Mouse (Mus musculus): Measurements from ENCODE around the gene Nfe2l3. TPM values are rescaled to one million over a fixed set of nuclear protein-coding genes. Genes with fewer than 3 reads are reported as not detected.

The Nfe2l3 gene
- polyA plus RNA-seq, 1 experiment, result 10.5 TPM

DNA sequence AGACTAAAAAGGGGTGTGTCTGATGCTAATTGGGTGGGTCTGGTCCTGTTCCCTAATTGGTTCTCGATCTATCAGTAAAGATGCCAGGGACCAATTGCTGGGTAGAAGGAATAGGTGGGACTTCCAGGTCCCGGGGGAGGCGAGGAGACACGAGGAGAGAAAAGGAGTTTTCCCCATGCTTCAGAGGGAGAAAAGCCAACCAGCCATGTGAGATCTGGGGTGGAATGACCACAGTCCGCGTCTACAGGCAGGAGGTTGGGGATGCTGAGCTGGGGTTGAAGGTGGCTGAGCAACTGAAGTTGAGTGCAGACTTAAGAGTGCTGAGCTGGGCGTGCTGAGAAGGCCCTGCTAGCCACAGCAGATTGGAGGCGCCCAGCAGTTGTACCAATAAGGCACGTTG is 37.0 kb upstream of the Nfe2l3 start:
- Histone ChIP-seq H3K27ac (ENCODE audit: control insufficient read depth, insufficient read depth, low read length) (no peak overlapping the region), H3K36me3 (ENCODE audit: control insufficient read depth, insufficient read depth, low read length) (no peaks in the 10 kb centered on the region), H3K4me3 (ENCODE audit: control insufficient read depth, insufficient read depth, low read length) (no peak overlapping the region), H3K4me1 (replicated peaks; ENCODE audit: control insufficient read depth, insufficient read depth, low read length) (no peaks in the 10 kb centered on the region), H3K27me3 (ENCODE audit: control insufficient read depth, insufficient read depth, low read length) (no peaks in the 10 kb centered on the region)
- WGBS, result 79% methylated on average over 9 of the region's 9 CpGs
- TF ChIP-seq CTCF (IDR thresholded peaks at IDR 0.05; ENCODE audit: borderline replicate concordance, control insufficient read depth, extremely low read depth, insufficient read depth, low read length, poor library complexity) (no peak), POLR2A (IDR thresholded peaks at IDR 0.05; ENCODE audit: control insufficient read depth, extremely low read depth, insufficient read depth, low read length, poor library complexity) (no peak)
- DNase-seq, result no peak

DNA sequence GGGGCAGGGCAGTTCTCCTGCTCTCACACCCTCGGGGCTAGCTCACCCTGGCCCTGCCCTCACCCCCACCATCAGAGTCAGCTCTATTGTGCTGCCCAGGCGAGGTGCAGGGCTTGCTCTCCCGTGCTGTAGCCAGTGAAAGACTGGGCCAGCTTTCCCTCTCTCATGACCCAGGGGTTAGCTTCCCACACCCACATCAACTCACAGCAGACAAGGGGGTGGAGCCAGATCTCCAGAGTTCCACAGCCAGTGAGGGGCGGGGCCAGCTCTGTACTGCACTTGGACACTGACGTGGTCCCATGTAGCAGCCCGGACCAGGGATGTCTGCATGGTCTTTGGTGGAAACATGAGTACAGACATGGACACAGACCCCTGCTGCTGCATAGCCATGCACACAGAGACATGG is 33.4 kb upstream of the Nfe2l3 start:
- TF ChIP-seq CTCF (IDR thresholded peaks at IDR 0.05; ENCODE audit: borderline replicate concordance, control insufficient read depth, extremely low read depth, insufficient read depth, low read length, poor library complexity), result no peak
- TF ChIP-seq POLR2A (IDR thresholded peaks at IDR 0.05; ENCODE audit: control insufficient read depth, extremely low read depth, insufficient read depth, low read length, poor library complexity), result no peak
- WGBS, result 67% methylated on average over 6 of the region's 6 CpGs
- Histone ChIP-seq H3K27me3 (ENCODE audit: control insufficient read depth, insufficient read depth, low read length) (no peaks in the 10 kb centered on the region), H3K4me1 (replicated peaks; ENCODE audit: control insufficient read depth, insufficient read depth, low read length) (no peaks in the 10 kb centered on the region), H3K27ac (ENCODE audit: control insufficient read depth, insufficient read depth, low read length) (no peak overlapping the region), H3K4me3 (ENCODE audit: control insufficient read depth, insufficient read depth, low read length) (no peak overlapping the region), H3K36me3 (ENCODE audit: control insufficient read depth, insufficient read depth, low read length) (no peaks in the 10 kb centered on the region)
- no peak for DNase-seq

DNA sequence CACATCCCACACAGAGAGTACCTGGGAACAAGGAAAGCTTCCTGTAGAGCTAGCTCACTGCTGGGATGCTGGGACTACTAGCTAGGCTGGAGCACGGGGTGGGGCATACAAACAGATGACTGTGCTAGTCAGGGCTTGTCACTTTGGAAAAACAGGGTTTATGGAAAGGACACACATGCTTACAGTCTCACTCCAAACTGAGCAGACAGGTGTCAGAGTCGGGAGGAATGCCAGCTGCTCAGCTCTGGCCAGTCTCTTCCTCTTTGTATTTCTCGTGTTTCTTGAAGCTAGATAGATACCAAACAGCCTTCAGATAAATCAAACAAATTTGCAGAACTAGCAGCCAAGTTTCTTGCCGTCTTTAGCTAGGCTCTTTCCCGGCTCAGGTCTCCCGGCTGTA is 31.2 kb upstream of the Nfe2l3 start:
- Histone ChIP-seq H3K4me1 (replicated peaks; ENCODE audit: control insufficient read depth, insufficient read depth, low read length) (no peaks in the 10 kb centered on the region; the same call in 1 of the 2 replicates), H3K4me3 (ENCODE audit: control insufficient read depth, insufficient read depth, low read length) (no peak overlapping the region), H3K27me3 (ENCODE audit: control insufficient read depth, insufficient read depth, low read length) (no peaks in the 10 kb centered on the region), H3K36me3 (ENCODE audit: control insufficient read depth, insufficient read depth, low read length) (no peaks in the 10 kb centered on the region), H3K27ac (ENCODE audit: control insufficient read depth, insufficient read depth, low read length) (no peak overlapping the region)
- no peak for DNase-seq
- WGBS, result 27% methylated on average over 6 of the region's 6 CpGs
- TF ChIP-seq CTCF (IDR thresholded peaks at IDR 0.05; ENCODE audit: borderline replicate concordance, control insufficient read depth, extremely low read depth, insufficient read depth, low read length, poor library complexity) (no peak), POLR2A (IDR thresholded peaks at IDR 0.05; ENCODE audit: control insufficient read depth, extremely low read depth, insufficient read depth, low read length, poor library complexity) (no peak)

DNA sequence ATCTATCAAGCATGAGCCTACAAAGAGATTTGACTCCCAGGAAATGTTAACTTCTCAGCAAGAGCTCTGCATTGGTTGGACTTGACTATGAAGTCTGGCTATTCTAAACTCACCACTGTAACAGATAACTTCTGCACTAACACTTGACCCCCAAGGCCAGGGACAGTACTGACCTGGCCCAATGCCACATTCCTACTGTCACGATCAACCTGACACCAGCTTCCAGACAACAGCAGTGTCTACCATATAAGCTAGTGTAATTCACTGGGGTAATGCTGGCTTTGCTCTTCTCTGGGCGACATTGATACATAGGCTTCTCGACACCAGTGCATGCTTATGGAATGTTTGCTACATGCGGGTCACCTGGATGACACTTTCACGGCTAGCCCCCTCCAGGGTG is 28.9 kb upstream of the Nfe2l3 start:
- H3K27me3 ChIP-seq (ENCODE audit: control insufficient read depth, insufficient read depth, low read length), result no peaks in the 10 kb centered on the region
- no peak for DNase-seq
- no peak for TF ChIP-seq POLR2A (IDR thresholded peaks at IDR 0.05; ENCODE audit: control insufficient read depth, extremely low read depth, insufficient read depth, low read length, poor library complexity)
- TF ChIP-seq CTCF (IDR thresholded peaks at IDR 0.05; ENCODE audit: borderline replicate concordance, control insufficient read depth, extremely low read depth, insufficient read depth, low read length, poor library complexity), result no peak
- no peak overlapping the region for H3K4me3 ChIP-seq (ENCODE audit: control insufficient read depth, insufficient read depth, low read length)
- WGBS, result 94% methylated on average over 5 of the region's 5 CpGs
- no peaks in the 10 kb centered on the region; the same call in 1 of the 2 replicates for H3K4me1 ChIP-seq (replicated peaks; ENCODE audit: control insufficient read depth, insufficient read depth, low read length)
- H3K36me3 ChIP-seq (ENCODE audit: control insufficient read depth, insufficient read depth, low read length), result no peaks in the 10 kb centered on the region
- H3K27ac ChIP-seq (ENCODE audit: control insufficient read depth, insufficient read depth, low read length), result no peak overlapping the region

DNA sequence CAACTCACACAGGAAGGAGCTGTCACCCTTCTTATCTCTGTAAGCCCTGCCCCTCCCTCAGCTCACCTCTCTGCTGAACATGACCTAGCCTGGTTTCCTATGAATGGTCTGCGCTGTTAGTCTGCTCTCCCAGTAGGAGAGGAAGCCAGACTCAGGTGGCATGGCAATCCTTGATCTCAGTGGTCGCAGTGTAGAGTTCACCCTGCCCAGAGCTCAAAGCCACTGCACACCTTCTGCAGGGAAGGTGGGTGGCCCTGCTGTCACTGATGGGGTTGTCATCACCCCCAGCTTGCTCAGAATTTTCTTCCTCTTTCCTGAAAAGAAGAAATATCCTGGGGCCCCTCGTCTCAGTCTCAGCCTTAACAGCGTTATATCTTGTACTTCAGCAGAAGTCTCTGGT is 28.0 kb upstream of the Nfe2l3 start:
- 15% methylated on average over 4 of the region's 4 CpGs for WGBS
- DNase-seq, result no peak
- Histone ChIP-seq H3K27ac (ENCODE audit: control insufficient read depth, insufficient read depth, low read length) (no peak overlapping the region), H3K27me3 (ENCODE audit: control insufficient read depth, insufficient read depth, low read length) (no peaks in the 10 kb centered on the region), H3K4me1 (replicated peaks; ENCODE audit: control insufficient read depth, insufficient read depth, low read length) (no peaks in the 10 kb centered on the region; the same call in 1 of the 2 replicates), H3K4me3 (ENCODE audit: control insufficient read depth, insufficient read depth, low read length) (no peak overlapping the region), H3K36me3 (ENCODE audit: control insufficient read depth, insufficient read depth, low read length) (no peaks in the 10 kb centered on the region)
- no peak for TF ChIP-seq POLR2A (IDR thresholded peaks at IDR 0.05; ENCODE audit: control insufficient read depth, extremely low read depth, insufficient read depth, low read length, poor library complexity)
- TF ChIP-seq CTCF (IDR thresholded peaks at IDR 0.05; ENCODE audit: borderline replicate concordance, control insufficient read depth, extremely low read depth, insufficient read depth, low read length, poor library complexity), result no peak

DNA sequence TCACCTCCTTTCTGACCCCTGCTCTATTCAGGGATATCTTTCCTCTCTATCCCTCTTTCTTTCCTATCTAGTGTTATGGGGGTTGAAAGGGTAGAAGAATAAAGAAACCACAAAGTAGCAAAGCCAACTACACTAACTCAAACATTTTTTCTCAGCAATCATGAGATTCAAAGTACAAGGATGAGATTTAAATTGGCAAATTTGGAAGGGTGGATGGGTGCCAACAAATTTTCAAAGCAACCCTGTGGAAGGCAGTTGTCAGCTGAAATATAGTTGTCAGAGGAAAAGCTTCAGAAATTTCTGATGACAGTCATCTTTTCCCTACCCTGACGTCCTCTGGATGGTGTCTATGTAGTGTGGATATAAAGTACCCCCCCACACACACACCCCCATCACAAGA is 16.0 kb upstream of the Nfe2l3 start:
- Histone ChIP-seq H3K27ac (ENCODE audit: control insufficient read depth, insufficient read depth, low read length) (no peak overlapping the region), H3K27me3 (ENCODE audit: control insufficient read depth, insufficient read depth, low read length) (no peaks in the 10 kb centered on the region), H3K4me3 (ENCODE audit: control insufficient read depth, insufficient read depth, low read length) (no peak overlapping the region), H3K36me3 (ENCODE audit: control insufficient read depth, insufficient read depth, low read length) (no peaks in the 10 kb centered on the region), H3K4me1 (replicated peaks; ENCODE audit: control insufficient read depth, insufficient read depth, low read length) (no peaks in the 10 kb centered on the region)
- WGBS, result 86% methylated on average over 1 of the region's 1 CpGs
- no peak for DNase-seq
- TF ChIP-seq CTCF (IDR thresholded peaks at IDR 0.05; ENCODE audit: borderline replicate concordance, control insufficient read depth, extremely low read depth, insufficient read depth, low read length, poor library complexity) (no peak), POLR2A (IDR thresholded peaks at IDR 0.05; ENCODE audit: control insufficient read depth, extremely low read depth, insufficient read depth, low read length, poor library complexity) (no peak)

DNA sequence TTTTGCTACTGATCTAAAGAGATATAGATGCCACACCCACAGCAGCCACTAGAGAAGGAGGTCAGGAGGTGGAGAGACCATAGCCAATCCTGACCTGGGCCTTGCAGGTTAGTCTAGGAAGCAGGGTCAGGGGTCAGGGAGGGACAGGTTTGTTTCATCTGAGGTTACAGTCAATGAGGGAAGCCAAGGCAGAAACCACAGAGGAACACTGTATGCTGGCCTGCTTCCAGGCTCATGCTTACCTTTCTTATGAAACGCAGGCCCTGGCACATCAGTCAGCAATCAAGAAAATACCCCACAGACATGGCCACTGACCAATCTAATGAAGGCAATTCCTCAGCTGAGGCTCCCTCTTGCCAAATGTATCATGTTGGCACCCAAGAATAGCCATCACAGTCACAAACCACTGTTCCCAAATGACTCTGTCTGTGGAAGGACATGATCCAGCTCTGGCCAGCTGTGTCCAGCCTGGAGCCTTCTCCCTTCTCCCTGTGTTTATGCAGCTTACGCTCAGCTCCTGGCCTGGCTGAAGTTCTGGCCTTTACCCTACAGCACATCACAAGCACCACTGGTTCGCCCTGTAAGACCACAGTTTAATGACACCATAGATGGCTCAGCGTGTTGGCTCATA is 15.0 kb upstream of the Nfe2l3 start:
- Histone ChIP-seq H3K4me3 (ENCODE audit: control insufficient read depth, insufficient read depth, low read length) (no peak overlapping the region), H3K4me1 (replicated peaks; ENCODE audit: control insufficient read depth, insufficient read depth, low read length) (no peaks in the 10 kb centered on the region), H3K36me3 (ENCODE audit: control insufficient read depth, insufficient read depth, low read length) (no peaks in the 10 kb centered on the region), H3K27ac (ENCODE audit: control insufficient read depth, insufficient read depth, low read length) (no peak overlapping the region), H3K27me3 (ENCODE audit: control insufficient read depth, insufficient read depth, low read length) (no peaks in the 10 kb centered on the region)
- no peak for DNase-seq
- TF ChIP-seq CTCF (IDR thresholded peaks at IDR 0.05; ENCODE audit: borderline replicate concordance, control insufficient read depth, extremely low read depth, insufficient read depth, low read length, poor library complexity) (no peak), POLR2A (IDR thresholded peaks at IDR 0.05; ENCODE audit: control insufficient read depth, extremely low read depth, insufficient read depth, low read length, poor library complexity) (no peak)
- WGBS, result 82% methylated on average over 4 of the region's 4 CpGs

Data from thymus, adult 2 months (tissue).